Mouse (Mus musculus) heart, postnatal 0 days (tissue): ENCODE measurements around the gene Numb.

Experiments used
- CTCF ChIP-seq: IDR thresholded peaks from 2 replicates; pipeline ENCODE4 v1.5.1; 2016; ENCODE audit warnings: antibody characterized with exemption, control low read depth, low read depth
- EP300 ChIP-seq: IDR thresholded peaks from 2 replicates; pipeline ENCODE4 v1.6.1; 2016; ENCODE audit warnings: antibody characterized with exemption, low read depth

GRCm38 (mm10) chr12:83914202-83914740 is 7.5 kb downstream of the Numb start:
- TF ChIP-seq CTCF (no peak), EP300 (no peak)
